Mouse (Mus musculus): ENCODE data around the gene Esrp2. TPM values are rescaled to one million over a fixed set of nuclear protein-coding genes. Genes with fewer than 3 reads are reported as not detected.
A peak's percentile ranks its signal among the peaks of the same experiment; 100 is the strongest.

Gene Esrp2
- 10.4 and 11.3 TPM in 2 replicates for polyA plus RNA-seq (2016; fragmentation: Nextera tagmentation; extraction: Ambion mirVana)

- Histone ChIP-seq H3K9me3 (no peaks in the 10 kb centered on the region), H3K4me3 (peak within 1 kb of the TSS; percentile 44), H3K27me3 (peaks cover 59% of the 10 kb centered on the region), H3K27ac (peak within 1 kb of the TSS; percentile 64; the same call in 1 of the 2 replicates), H3K4me1 (peaks cover 22% of the 10 kb centered on the region), H3K9ac (peak within 1 kb of the TSS; percentile 37), H3K36me3 (peaks cover 12% of the 10 kb centered on the region; the same call in 1 of the 2 replicates), H3K4me2 (replicated peaks) (peak within 1 kb of the TSS; percentile 87)
- WGBS, result 1% methylated on average over 80 of the region's 86 CpGs
- no peak for ATAC-seq (ENCODE audit: insufficient number of reproducible peaks, insufficient read depth, low FRiP score, low TSS enrichment)
These were observed at the start of gene Esrp2 for GRCm38 (mm10) chr8:106136156-106137130. TSS of gene Esrp2 (minus strand) at chr8:106136974.

GRCm38 (mm10) chr8:106186394-106186793 lies 49.6 kb upstream of the Esrp2 start:
- Histone ChIP-seq H3K4me1 (no peaks in the 10 kb centered on the region), H3K36me3 (peaks cover 29% of the 10 kb centered on the region), H3K4me2 (replicated peaks) (no peak overlapping the region), H3K27ac (no peak overlapping the region), H3K27me3 (no peaks in the 10 kb centered on the region), H3K9me3 (no peaks in the 10 kb centered on the region), H3K4me3 (no peak overlapping the region), H3K9ac (no peak overlapping the region)
- no peak for ATAC-seq (ENCODE audit: insufficient number of reproducible peaks, insufficient read depth, low FRiP score, low TSS enrichment)
- WGBS, result 90% methylated on average over 3 of the region's 3 CpGs

GRCm38 (mm10) chr8:106185628-106186270 lies 49.0 kb upstream of the Esrp2 start:
- Histone ChIP-seq H3K4me2 (replicated peaks) (no peak overlapping the region), H3K4me3 (no peak overlapping the region), H3K9me3 (no peaks in the 10 kb centered on the region), H3K4me1 (no peaks in the 10 kb centered on the region), H3K9ac (no peak overlapping the region), H3K27ac (no peak overlapping the region), H3K27me3 (no peaks in the 10 kb centered on the region), H3K36me3 (peaks cover 26% of the 10 kb centered on the region)
- WGBS, result 80% methylated on average over 8 of the region's 8 CpGs
- no peak for ATAC-seq (ENCODE audit: insufficient number of reproducible peaks, insufficient read depth, low FRiP score, low TSS enrichment)

DNA sequence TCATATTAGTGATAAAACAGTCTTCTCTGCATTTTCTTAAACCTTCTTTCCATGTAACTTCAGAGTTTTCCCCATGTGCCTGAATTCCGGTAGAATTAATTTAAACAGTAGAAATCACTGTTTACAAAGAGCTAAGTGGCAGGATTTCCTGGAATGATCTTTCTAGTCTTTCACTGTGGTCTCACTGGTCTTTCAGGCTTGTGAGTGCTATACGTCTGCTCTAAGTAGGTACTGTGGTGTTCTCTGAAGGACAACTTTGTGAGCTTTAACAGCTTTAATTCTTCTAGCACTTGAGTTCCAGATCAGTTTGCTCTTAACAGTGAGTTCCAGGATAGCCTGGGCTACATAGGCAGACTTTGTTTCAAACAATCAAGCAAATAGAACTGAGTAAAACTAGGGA lies 41.7 kb upstream of the Esrp2 start:
- ATAC-seq (ENCODE audit: insufficient number of reproducible peaks, insufficient read depth, low FRiP score, low TSS enrichment), result no peak
- Histone ChIP-seq H3K4me3 (no peak overlapping the region), H3K9me3 (no peaks in the 10 kb centered on the region), H3K4me2 (replicated peaks) (no peak overlapping the region), H3K4me1 (peaks cover 5% of the 10 kb centered on the region; the same call in 1 of the 2 replicates), H3K36me3 (peaks cover 6% of the 10 kb centered on the region; the same call in 1 of the 2 replicates), H3K27me3 (no peaks in the 10 kb centered on the region), H3K27ac (no peak overlapping the region), H3K9ac (no peak overlapping the region)
- 57% methylated on average over 2 of the region's 2 CpGs for WGBS

DNA sequence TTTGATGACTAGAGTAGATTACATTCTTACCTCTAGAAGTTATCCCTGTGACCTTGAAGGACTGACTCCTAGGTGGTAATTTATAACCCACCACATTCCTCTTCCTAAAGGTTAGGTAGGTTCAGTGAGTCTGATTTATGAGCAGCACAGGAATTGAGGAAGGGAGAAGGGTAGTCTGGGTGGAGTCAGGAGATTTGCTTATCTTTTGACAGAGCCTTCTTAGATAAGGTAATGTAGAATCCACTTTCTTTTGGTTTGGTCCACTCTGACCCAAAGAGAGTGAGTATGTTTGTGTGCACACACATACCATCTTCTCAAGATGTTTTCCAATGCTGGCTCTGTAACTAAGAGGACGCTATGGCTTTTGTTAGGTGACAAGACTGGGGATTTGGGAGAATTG lies 40.8 kb upstream of the Esrp2 start:
- Histone ChIP-seq H3K4me1 (peaks cover 5% of the 10 kb centered on the region; the same call in 1 of the 2 replicates), H3K9me3 (no peaks in the 10 kb centered on the region), H3K4me3 (no peak overlapping the region), H3K36me3 (peaks cover 6% of the 10 kb centered on the region; the same call in 1 of the 2 replicates), H3K9ac (no peak overlapping the region), H3K4me2 (replicated peaks) (no peak overlapping the region), H3K27ac (no peak overlapping the region), H3K27me3 (no peaks in the 10 kb centered on the region)
- WGBS, result 88% methylated on average over 1 of the region's 1 CpGs
- ATAC-seq (ENCODE audit: insufficient number of reproducible peaks, insufficient read depth, low FRiP score, low TSS enrichment), result no peak

DNA sequence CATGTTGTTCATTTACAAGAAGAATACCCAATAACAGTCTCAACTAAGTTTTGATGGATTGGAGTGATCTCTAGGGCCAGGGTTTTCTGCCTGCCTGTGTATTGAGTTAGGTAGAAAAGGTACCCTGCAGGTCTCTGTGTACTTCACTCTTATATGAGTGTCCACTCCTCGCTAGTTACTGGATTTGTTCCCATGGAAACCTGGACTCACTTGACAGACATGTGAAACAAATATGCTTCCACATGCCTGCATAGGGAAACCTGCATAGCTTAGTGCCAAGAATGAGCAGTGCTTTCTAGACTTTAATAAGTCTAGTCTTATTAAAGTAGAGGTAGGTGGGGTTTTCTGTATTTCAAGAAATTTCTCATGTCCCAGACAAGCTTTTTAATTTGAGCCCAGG lies 40.1 kb upstream of the Esrp2 start:
- Histone ChIP-seq H3K9me3 (no peaks in the 10 kb centered on the region), H3K27me3 (no peaks in the 10 kb centered on the region), H3K27ac (no peak overlapping the region), H3K4me3 (no peak overlapping the region), H3K9ac (no peak overlapping the region), H3K36me3 (peaks cover 6% of the 10 kb centered on the region; the same call in 1 of the 2 replicates), H3K4me1 (peaks cover 5% of the 10 kb centered on the region; the same call in 1 of the 2 replicates), H3K4me2 (replicated peaks) (no peak overlapping the region)
- 31% methylated on average over 1 of the region's 1 CpGs for WGBS
- ATAC-seq (ENCODE audit: insufficient number of reproducible peaks, insufficient read depth, low FRiP score, low TSS enrichment), result no peak

GRCm38 (mm10) chr8:106173566-106173965 lies 36.8 kb upstream of the Esrp2 start:
- Histone ChIP-seq H3K9ac (no peak overlapping the region), H3K27ac (no peak overlapping the region), H3K4me1 (peaks cover 14% of the 10 kb centered on the region; the same call in 1 of the 2 replicates), H3K9me3 (no peaks in the 10 kb centered on the region), H3K4me3 (no peak overlapping the region), H3K36me3 (no peaks in the 10 kb centered on the region), H3K4me2 (replicated peaks) (no peak overlapping the region), H3K27me3 (no peaks in the 10 kb centered on the region)
- WGBS, result 91% methylated on average over 3 of the region's 3 CpGs
- no peak for ATAC-seq (ENCODE audit: insufficient number of reproducible peaks, insufficient read depth, low FRiP score, low TSS enrichment)

GRCm38 (mm10) chr8:106169934-106170480 lies 33.2 kb upstream of the Esrp2 start:
- Histone ChIP-seq H3K9ac (peak overlapping the region; percentile 82), H3K4me2 (replicated peaks) (peak overlapping the region; percentile 91), H3K4me3 (peak overlapping the region; percentile 91), H3K27ac (no peak overlapping the region), H3K36me3 (no peaks in the 10 kb centered on the region), H3K4me1 (peaks cover 9% of the 10 kb centered on the region; the same call in 1 of the 2 replicates), H3K9me3 (no peaks in the 10 kb centered on the region), H3K27me3 (no peaks in the 10 kb centered on the region)
- 52% methylated on average over 6 of the region's 6 CpGs for WGBS
- ATAC-seq (ENCODE audit: insufficient number of reproducible peaks, insufficient read depth, low FRiP score, low TSS enrichment), result no peak

GRCm38 (mm10) chr8:106169017-106169933 lies 32.5 kb upstream of the Esrp2 start:
- 2% methylated on average over 52 of the region's 54 CpGs for WGBS

DNA sequence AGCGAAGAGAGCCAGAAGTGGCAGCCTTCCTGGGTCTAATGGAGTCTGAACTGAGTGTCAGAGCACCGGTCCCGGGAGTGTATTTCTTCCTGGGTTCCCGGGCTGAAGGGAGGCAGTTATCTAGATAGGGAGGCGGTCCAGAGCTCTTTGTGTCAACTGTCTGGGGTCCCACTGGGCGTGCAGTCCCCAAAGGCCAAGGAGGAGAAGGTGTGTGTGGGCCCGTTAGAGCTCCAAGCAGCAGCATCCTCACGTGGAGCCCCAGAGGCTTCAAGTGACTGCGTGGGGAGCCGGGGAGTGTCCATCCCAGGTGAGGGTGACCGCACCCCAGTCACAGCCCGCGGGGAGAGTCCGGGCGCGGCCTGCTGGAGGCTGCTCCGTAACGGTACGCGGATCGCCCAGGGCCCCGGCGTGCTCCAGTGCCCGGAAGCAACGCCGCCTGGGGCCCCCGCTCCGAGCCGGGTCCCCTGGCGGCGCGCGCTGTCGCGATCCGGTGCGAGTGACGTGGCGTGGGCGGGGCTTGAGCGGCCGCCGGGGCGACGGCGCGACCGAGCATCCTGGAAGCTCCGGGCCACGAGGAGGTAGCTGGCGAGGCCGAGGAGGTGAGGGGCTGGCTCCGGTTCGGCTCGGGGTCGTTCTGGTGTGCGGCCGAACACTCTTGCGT lies 31.7 kb upstream of the Esrp2 start, which contains the start of gene Slc7a6:
Gene Slc7a6 (plus strand): TSS at position 502 of the 661 bp plus-strand sequence.
- peak within 1 kb of the TSS; percentile 91 for H3K4me3 ChIP-seq
- peak within 1 kb of the TSS; percentile 91 for H3K4me2 ChIP-seq (replicated peaks)
- peak; percentile 79 for ATAC-seq (ENCODE audit: insufficient number of reproducible peaks, insufficient read depth, low FRiP score, low TSS enrichment)
- peak within 1 kb of the TSS; percentile 82 for H3K9ac ChIP-seq
- peaks cover 8% of the 10 kb centered on the region for H3K36me3 ChIP-seq
- H3K27ac ChIP-seq, result peak within 1 kb of the TSS; percentile 70
- WGBS, result under 1% methylated on average over 54 of the region's 59 CpGs
- H3K9me3 ChIP-seq, result no peaks in the 10 kb centered on the region
- no peaks in the 10 kb centered on the region for H3K27me3 ChIP-seq
- H3K4me1 ChIP-seq, result peaks cover 9% of the 10 kb centered on the region; the same call in 1 of the 2 replicates

More at GRCm38 (mm10) chr8:106169017-106169933, 32.5 kb upstream of the Esrp2 start:
- H3K4me3 ChIP-seq, result peak overlapping the region; percentile 91
- peak overlapping the region; percentile 91 for H3K4me2 ChIP-seq (replicated peaks)
- H3K36me3 ChIP-seq, result 0 out of 2 replicates have a peak, but pooled peaks cover under 1% of the 10 kb centered on the region
- no peaks in the 10 kb centered on the region for H3K9me3 ChIP-seq
- H3K27ac ChIP-seq, result peak overlapping the region; percentile 70
- peaks cover 9% of the 10 kb centered on the region; the same call in 1 of the 2 replicates for H3K4me1 ChIP-seq
- H3K9ac ChIP-seq, result peak overlapping the region; percentile 82
- ATAC-seq (ENCODE audit: insufficient number of reproducible peaks, insufficient read depth, low FRiP score, low TSS enrichment), result peak; percentile 66
- no peaks in the 10 kb centered on the region for H3K27me3 ChIP-seq
